Mouse (Mus musculus) olfactory bulb, adult 2 months (tissue): ENCODE measurements at regions not wholly inside any gene's neighbourhood (a gene's known extent, or its start where the extent isn't known, plus 50 kb on each side); places are given as distances from the start of the nearest gene placed in this dataset.
"Not testable (repeated sequence)": the region's sequence is repeated elsewhere in the genome, so short reads cannot be mapped to it uniquely, and the experiment has no call there.

Source experiments
- H3K27ac ChIP-seq: fragments of 200-500 bp; 2 replicates; pipeline ENCODE4 v1.5.1; 2012; ENCODE audit warnings: low read depth, low read length; ENCODE audit not compliant: insufficient read depth
- H3K4me1 ChIP-seq: fragments of 200-500 bp; 2 replicates; pipeline ENCODE4 v1.6.1; 2012; ENCODE audit warnings: low read length; ENCODE audit not compliant: control insufficient read depth, insufficient read depth
- H3K4me3 ChIP-seq: fragments of 200-500 bp; 2 replicates; pipeline ENCODE4 v1.5.1; 2012; ENCODE audit warnings: mild to moderate bottlenecking, low read depth, low read length, moderate library complexity; ENCODE audit not compliant: insufficient read depth
- CTCF ChIP-seq: fragments of 200-500 bp; IDR thresholded peaks from 2 replicates; pipeline ENCODE4 v1.5.1; 2012; ENCODE audit warnings: low read depth, mild to moderate bottlenecking, low read length, moderate library complexity; ENCODE audit not compliant: insufficient read depth
- POLR2A ChIP-seq: fragments of 200-500 bp; IDR thresholded peaks from 2 replicates; pipeline ENCODE4 v1.6.1; 2012; ENCODE audit warnings: mild to moderate bottlenecking, low read depth, low read length, moderate library complexity; ENCODE audit not compliant: insufficient read depth
- WGBS: fragments of 180-500 bp; shearing (Covaris S2); methylation state at CpG from one replicate; pipeline ENCODE4 v1.1.7; 2018; 5-methylcytosine and 5-hydroxymethylcytosine counted together

DNA sequence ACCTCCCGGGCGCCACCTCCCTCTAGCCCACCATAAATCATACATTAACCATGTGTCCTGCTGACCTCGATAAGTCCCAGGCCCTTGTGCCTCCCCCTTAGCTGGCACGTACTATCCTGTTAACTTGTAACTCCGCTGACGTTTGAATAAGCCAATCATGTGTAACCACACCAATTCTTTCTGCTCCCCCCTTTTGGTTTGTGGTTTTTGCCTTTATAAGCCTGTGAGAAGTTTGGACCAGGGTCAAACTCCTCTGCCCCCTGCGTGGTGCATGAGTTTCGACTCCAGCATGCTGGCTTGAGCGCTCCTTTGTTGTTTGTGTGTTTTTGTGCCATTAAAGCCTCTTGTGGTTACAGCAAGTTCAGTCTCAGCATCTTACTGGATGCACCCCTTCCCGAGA is 138.4 kb upstream of the Samt2 start:
- not testable (repeated sequence) for H3K27ac ChIP-seq, H3K4me1 ChIP-seq, H3K4me3 ChIP-seq
- WGBS: 88% methylated on average over 10 of the region's 10 CpGs

DNA sequence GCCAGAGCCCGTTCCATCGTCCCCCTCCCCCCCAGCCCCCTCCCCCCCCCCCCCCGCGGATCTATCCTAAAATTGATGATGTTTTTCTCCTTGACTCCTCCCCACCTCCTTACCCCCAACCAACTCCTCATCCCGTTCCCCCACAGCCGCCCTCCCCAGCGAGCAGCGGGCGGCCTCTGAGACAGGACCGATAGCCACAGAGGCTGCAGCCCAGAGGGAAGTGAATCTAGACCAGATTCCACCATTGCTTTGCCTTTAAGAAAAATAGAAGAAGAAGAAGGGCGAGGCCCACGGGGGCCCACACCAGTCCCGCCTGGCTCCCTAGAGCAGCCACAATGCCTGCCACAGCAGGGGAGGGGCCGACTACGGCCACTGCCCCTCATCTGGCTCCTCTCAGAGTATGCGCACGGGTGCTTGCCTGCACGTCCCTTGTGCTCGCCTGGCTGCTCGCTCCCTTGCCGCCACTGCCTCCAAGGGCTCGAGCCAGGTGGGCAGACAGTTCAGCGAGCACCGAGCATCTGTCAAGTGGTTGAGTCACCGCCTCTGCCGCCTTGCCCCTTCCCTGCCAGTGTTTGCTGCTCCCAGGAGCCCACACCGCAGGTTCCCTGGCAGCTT is 134.6 kb upstream of the Samt2 start:
- no peak overlapping the region for H3K27ac ChIP-seq
- H3K4me1 ChIP-seq: no peaks in the 10 kb centered on the region
- H3K4me3 ChIP-seq: peak overlapping the region; percentile 18
- TF ChIP-seq POLR2A (no peak), CTCF (no peak)
- WGBS: 44% methylated on average over 26 of the region's 27 CpGs

DNA sequence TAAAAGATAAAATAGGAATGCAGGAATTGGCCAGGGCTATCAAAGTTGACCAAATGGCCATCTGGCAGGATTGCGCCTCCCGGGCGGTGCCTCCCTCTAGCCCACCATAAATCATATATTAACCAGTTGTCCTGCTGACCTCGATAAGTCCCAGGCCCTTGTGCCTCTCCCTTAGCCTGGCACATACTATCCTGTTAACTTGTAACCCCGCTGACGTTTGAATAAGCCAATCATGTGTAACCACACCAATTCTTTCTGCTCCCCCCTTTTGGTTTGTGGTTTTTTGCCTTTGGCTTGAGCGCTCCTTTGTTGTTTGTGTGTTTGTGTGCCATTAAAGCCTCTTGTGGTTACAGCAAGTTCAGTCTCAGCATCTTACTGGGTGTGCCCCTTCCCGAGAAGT is 133.4 kb upstream of the Samt2 start:
- not testable (repeated sequence) for H3K27ac ChIP-seq, H3K4me1 ChIP-seq, H3K4me3 ChIP-seq
- WGBS: 95% methylated on average over 8 of the region's 8 CpGs

DNA sequence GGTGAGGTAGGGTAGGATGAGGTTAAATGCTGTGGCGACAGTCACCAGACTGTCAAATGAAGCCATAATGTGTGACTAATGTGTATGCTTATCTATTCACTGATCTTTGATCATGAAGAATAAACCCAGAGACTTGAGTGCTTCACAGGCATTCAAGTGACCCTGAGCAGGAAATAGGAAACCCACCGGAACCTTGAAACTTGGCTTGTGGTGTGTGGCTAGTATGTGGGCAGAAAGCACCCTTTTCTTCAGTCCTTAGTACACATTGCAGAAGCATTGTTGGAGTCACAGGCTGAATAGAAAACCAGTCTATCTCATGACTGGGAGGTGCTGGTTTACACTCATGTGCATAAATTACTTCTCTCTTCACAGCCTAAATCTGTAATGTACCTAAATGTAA is 91.4 kb upstream of the Samt2 start:
- not testable (repeated sequence) for H3K4me3 ChIP-seq, H3K4me1 ChIP-seq, H3K27ac ChIP-seq
- WGBS: 97% methylated on average over 1 of the region's 2 CpGs
